Mouse (Mus musculus): ENCODE results near the gene Nfxl1.

DNA sequence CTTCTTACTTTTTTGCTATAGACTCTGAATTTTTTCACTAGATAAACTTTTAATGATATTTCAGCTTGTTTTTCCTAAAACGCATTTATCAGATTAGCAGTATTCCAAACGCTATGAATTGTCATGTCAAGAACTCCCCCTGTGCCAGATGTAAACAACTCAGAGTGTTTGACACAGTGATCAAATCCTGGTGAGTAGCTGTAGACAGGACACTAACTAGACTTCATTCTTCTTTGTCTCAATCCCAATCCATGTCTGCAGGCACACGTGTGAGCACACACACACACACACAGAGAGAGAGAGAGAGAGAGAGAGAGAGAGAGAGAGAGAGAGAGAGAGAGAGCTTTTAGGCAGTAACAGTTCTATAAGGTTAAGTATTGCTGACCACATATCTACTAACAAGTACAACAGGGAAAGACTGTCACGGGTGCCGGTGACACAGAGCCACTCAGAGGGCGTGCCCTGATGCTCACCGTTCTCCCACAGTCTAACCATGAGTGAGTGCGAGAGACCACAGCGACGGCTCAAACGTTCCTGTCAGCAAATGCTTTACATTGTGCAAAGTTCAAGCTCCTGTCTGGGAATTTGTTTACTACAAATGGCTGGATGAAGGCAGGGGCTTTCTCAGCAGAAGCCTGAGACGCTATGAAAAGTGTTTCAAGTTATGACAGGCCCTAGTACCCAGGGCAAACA is 87.0 kb downstream of the Nfxl1 start:
- TF ChIP-seq POLR2A (IDR thresholded peaks at IDR 0.05; ENCODE audit: insufficient read length, low read depth) (no peak), POLR2AphosphoS2 (IDR thresholded peaks at IDR 0.05; ENCODE audit: insufficient read length, low read depth) (no peak), USF1 (IDR thresholded peaks at IDR 0.05; ENCODE audit: low read depth) (no peak)

Data from myocyte (in vitro differentiated cells).